Mouse (Mus musculus) limb, embryonic 10.5 days (tissue): ENCODE measurements around the gene Mcm2. TPM values are rescaled to one million over a fixed set of nuclear protein-coding genes. Genes with fewer than 3 reads are reported as not detected.

Experiments
- DNase-seq: peaks from one replicate; pipeline ENCODE4 v3.0.0-alpha.2; 2017; ENCODE audit warnings: low spot score
- H3K27ac ChIP-seq: fragments of 300-500 bp; sonication (generic); 2 replicates; pipeline ENCODE4 v1.5.1; 2016; ENCODE audit warnings: mild to moderate bottlenecking
- H3K27me3 ChIP-seq: fragments of 300-500 bp; sonication (generic); 2 replicates; pipeline ENCODE4 v1.6.1; 2016; ENCODE audit warnings: low read depth, mild to moderate bottlenecking; ENCODE audit not compliant: poor library complexity, severe bottlenecking
- H3K36me3 ChIP-seq: fragments of 300-500 bp; sonication (generic); 2 replicates; pipeline ENCODE4 v1.6.1; 2016; ENCODE audit warnings: mild to moderate bottlenecking, moderate library complexity
- H3K4me1 ChIP-seq: fragments of 300-500 bp; sonication (generic); 2 replicates; pipeline ENCODE4 v1.6.1; 2016
- H3K4me3 ChIP-seq: fragments of 300-500 bp; sonication (generic); 2 replicates; pipeline ENCODE4 v1.5.1; 2016; ENCODE audit warnings: mild to moderate bottlenecking, moderate library complexity
- H3K9me3 ChIP-seq: fragments of 300-500 bp; sonication (generic); replicated peaks from 2 replicates; pipeline ENCODE4 v1.6.1; 2016; ENCODE audit warnings: mild to moderate bottlenecking
- WGBS: fragments of 180-500 bp; shearing (Covaris S2); methylation state at CpG from one replicate; pipeline ENCODE4 v1.1.7; 2016; 5-methylcytosine and 5-hydroxymethylcytosine counted together
- polyA plus RNA-seq: library from polyadenylated mRNA; unstranded; fragments of >200 nt; fragmentation: Nextera tagmentation; extraction: Ambion mirVana; gene quantifications from 2 replicates; pipeline ENCODE4 v1.2.1, GENCODE M21; 2016

The Mcm2 gene
- polyA plus RNA-seq, 1 experiment from 2014 or later = 283 TPM

DNA sequence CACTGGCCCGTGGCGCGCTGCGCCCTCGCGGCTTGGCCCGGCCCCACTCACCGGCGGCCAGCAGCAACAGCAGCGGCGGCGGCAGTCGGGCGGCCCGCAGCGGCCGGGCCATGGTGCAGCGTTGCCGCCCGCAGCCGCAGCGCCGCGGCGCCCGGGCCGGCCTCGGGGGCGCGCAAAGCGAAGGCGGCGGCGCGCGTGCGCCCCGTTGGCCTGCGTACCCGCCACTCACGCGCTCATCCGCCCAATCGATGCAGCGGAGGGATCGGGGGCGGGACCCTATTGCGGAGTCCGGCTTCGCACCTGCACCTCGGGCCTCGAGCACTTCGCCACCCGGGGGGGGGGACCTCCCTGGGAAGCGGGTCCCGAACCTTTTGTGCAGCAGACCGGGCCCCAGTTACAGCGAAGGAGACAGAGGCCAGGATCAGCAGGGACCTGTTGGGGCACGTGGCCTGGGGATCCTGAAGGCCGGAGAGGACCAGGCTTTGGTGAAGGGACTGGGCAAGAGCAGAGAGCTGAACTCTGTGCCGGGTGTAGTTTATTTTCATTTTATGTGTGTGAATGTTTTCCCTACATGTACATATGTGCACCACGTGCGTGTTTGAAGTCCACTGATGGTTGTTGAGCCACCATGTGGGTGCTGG, 23.6 kb downstream of the Mcm2 start, which contains the start of gene Podxl2:
Gene Podxl2, minus strand, starts transcription at position 177 of the 641 bp plus-strand sequence.
- peaks cover 40% of the 10 kb centered on the region for H3K27me3 ChIP-seq
- peak within 1 kb of the TSS; percentile 87 for H3K27ac ChIP-seq
- no peaks in the 10 kb centered on the region for H3K9me3 ChIP-seq
- 12% methylated on average over 61 of the region's 63 CpGs for WGBS
- H3K4me3 ChIP-seq = peak within 1 kb of the TSS; percentile 80
- H3K36me3 ChIP-seq = peaks cover 8% of the 10 kb centered on the region; the same call in 1 of the 2 replicates
- DNase-seq = peak; percentile 88
- H3K4me1 ChIP-seq = peaks cover 25% of the 10 kb centered on the region

DNA sequence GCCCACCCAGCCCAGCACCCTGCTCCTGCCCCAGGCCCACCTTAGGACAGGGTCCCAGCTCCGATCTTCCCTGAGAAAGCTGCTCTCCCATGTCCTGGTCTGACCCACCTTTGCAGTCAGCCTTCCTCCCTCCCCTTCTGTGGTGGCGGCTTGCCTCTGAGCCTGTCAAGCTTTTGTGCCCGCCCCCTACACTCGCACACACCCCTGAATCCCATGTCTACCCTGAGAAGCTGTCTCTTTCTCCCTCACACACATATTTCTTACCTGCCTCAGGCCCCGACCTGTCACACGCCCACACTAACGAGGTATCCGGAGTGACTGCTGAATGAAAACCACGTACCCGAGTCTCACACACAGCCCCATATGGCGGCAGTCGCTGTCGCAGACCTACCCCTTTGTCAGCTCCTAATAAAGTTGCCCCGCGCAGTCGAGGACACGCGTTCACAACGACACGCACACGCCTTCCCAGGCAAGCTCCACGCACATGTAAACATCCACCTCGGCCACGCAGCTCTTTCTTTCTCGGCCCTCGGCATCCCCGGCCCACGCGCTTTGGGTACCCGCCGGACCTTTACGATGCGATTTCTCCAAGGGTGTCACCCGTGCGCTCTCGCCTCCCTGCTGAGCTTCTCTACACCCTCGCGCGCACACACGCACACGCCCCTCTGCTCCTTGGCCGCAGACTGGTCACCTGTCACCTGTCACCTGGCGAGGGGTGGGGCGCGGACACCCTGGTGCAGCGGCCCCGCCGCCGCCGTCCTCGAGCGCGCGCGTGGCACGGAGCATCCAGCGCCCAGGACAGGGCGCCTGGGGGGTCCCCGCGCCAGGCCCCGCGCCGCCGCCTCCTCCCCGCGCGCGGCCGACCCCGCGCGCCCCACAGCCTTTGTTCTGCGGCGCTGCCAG, 24.4 kb downstream of the Mcm2 start:
- H3K9me3 ChIP-seq = no peaks in the 10 kb centered on the region
- WGBS = 4% methylated on average over 74 of the region's 74 CpGs
- peaks cover 7% of the 10 kb centered on the region; the same call in 1 of the 2 replicates for H3K36me3 ChIP-seq
- peak overlapping the region; percentile 80 for H3K4me3 ChIP-seq
- H3K27me3 ChIP-seq = peaks cover 40% of the 10 kb centered on the region
- peak; percentile 54 for DNase-seq
- H3K4me1 ChIP-seq = peaks cover 25% of the 10 kb centered on the region
- peak overlapping the region; percentile 87 for H3K27ac ChIP-seq

DNA sequence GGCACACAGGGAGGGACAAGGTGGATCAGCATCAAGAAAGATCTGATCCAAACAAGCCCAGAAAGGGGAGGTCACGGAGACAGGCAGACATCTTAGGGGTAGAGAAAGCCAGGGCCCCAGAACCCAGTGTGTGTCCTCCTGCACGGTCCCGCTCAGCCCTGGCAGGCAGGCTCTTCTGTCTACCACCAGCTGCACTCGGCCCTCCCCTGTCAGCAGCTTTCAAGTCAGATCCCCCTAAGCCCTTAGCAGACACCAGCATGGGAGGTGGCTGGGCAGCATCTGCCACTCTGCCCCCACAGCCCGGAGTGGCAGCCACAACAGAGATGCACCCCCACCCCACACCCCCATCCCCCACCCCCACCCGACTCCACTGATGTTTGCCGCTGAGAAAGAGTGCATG, 25.8 kb downstream of the Mcm2 start:
- 37% methylated on average over 7 of the region's 7 CpGs for WGBS
- Histone ChIP-seq H3K27ac (no peak overlapping the region), H3K27me3 (peaks cover 40% of the 10 kb centered on the region), H3K9me3 (no peaks in the 10 kb centered on the region), H3K36me3 (no peaks in the 10 kb centered on the region), H3K4me3 (no peak overlapping the region), H3K4me1 (peaks cover 25% of the 10 kb centered on the region)
- DNase-seq = no peak

DNA sequence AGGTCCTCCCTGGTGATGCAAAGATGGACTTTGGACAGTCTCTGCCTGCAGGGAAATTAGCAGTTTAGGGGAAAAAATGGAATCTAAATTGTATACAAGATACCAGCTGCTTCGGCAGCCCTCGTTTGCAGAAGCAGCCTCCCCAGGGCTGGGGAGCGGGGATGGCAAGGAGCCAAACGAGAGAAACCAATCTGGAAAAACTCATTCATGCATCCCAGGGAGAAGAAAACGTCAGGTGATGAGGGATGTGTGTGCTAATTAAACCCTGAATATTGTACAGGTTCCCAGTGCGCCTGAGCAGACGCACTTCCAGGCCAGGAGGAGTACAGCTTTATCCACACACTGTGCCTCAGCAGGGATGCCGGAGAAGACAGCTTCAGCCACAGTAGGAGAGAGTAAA, 27.0 kb downstream of the Mcm2 start:
- no peaks in the 10 kb centered on the region for H3K9me3 ChIP-seq
- H3K27ac ChIP-seq = no peak overlapping the region
- H3K27me3 ChIP-seq = peaks cover 40% of the 10 kb centered on the region
- no peaks in the 10 kb centered on the region for H3K36me3 ChIP-seq
- WGBS = 63% methylated on average over 8 of the region's 8 CpGs
- H3K4me1 ChIP-seq = peaks cover 25% of the 10 kb centered on the region
- DNase-seq = no peak
- no peak overlapping the region for H3K4me3 ChIP-seq

DNA sequence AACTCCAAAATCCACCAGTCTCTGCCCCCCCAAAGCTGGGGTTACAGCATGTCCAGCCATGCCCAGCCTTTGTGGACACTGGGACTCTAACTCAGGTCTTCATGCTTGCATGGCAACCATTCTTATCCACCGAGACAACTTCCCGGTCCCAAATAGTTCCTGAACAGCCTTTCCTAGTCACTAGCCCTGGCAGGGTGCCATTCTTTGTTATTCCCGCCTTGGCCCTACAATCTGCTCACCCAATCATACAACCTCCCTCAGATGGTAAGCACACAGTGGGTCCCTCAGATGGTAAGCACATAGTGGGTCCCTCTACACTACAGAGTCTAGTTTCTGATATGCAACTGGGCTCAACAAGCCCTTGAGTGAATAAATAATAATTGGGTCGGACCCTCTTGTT, 28.0 kb downstream of the Mcm2 start:
- Histone ChIP-seq H3K27ac (no peak overlapping the region), H3K4me1 (peaks cover 25% of the 10 kb centered on the region), H3K9me3 (no peaks in the 10 kb centered on the region), H3K36me3 (no peaks in the 10 kb centered on the region), H3K4me3 (no peak overlapping the region), H3K27me3 (peaks cover 34% of the 10 kb centered on the region)
- 79% methylated on average over 4 of the region's 4 CpGs for WGBS
- no peak for DNase-seq

DNA sequence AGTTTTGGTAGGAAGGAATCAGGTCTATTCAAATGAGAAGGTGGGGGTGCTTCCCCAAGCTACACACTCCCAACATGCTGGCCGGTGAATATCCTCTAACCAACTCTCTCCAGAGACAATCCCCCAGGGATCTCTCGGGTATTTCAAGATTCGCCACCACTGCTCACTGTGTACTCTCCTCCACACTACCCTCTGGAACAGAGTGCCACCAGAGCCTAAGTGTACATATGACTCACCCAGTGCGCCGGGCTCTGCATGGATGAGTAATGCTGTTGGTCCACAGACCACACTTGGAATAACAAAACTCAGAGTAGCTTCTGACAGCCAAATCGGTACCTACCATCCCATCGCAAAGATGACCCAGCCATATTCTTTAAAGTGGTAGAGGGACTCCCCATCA, 29.1 kb downstream of the Mcm2 start:
- 91% methylated on average over 7 of the region's 7 CpGs for WGBS
- H3K9me3 ChIP-seq = no peaks in the 10 kb centered on the region
- DNase-seq = no peak
- H3K27ac ChIP-seq = no peak overlapping the region
- no peak overlapping the region for H3K4me3 ChIP-seq
- peaks cover 7% of the 10 kb centered on the region; the same call in 1 of the 2 replicates for H3K36me3 ChIP-seq
- peaks cover 24% of the 10 kb centered on the region for H3K27me3 ChIP-seq
- H3K4me1 ChIP-seq = peaks cover 17% of the 10 kb centered on the region

DNA sequence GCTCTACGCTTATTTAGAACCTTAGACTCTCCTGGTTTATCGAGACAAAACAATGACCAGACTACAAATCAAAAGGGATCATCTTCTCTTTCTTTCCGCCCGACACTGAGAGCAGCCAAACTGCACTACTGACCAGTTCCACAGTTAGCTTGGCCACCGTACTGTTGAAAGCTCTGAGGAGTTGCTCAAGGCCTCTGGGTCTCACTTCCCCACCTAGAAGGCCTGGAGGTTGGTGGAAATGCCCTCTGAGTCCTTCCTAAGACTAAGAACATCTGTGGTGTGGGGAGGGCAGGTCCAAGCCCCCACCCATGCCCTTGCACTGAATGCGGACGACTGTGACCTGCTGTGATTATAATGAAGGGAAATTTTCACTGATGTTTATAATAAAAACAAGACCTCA, 32.9 kb downstream of the Mcm2 start:
- Histone ChIP-seq H3K9me3 (no peaks in the 10 kb centered on the region), H3K4me3 (no peak overlapping the region), H3K27ac (no peak overlapping the region), H3K27me3 (no peaks in the 10 kb centered on the region), H3K36me3 (peaks cover 34% of the 10 kb centered on the region), H3K4me1 (no peaks in the 10 kb centered on the region)
- DNase-seq = no peak
- WGBS = 83% methylated on average over 7 of the region's 7 CpGs

DNA sequence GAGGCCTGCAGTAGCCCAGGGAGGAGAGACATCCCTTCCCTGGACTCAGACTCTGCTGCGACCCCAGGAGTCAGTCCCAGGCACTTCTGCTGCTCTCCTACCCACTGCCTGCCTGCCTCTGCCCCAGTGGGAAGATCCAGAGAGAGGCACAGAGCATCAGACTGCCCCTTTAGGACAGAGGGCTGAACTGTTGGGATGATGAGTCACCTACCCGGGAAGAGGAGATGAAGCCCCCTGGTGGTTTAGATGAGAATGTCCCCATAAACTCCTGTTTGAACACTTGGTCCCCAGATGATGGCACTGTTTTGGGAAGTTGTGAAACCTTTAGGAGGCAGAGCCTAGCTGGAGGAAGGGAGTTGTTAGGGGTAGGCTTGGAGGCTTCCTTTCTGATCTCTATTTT, 37.7 kb downstream of the Mcm2 start:
- Histone ChIP-seq H3K27me3 (no peaks in the 10 kb centered on the region), H3K27ac (no peak overlapping the region), H3K4me3 (no peak overlapping the region), H3K4me1 (no peaks in the 10 kb centered on the region), H3K36me3 (peaks cover 34% of the 10 kb centered on the region), H3K9me3 (no peaks in the 10 kb centered on the region)
- WGBS = 20% methylated on average over 2 of the region's 2 CpGs
- DNase-seq = no peak

DNA sequence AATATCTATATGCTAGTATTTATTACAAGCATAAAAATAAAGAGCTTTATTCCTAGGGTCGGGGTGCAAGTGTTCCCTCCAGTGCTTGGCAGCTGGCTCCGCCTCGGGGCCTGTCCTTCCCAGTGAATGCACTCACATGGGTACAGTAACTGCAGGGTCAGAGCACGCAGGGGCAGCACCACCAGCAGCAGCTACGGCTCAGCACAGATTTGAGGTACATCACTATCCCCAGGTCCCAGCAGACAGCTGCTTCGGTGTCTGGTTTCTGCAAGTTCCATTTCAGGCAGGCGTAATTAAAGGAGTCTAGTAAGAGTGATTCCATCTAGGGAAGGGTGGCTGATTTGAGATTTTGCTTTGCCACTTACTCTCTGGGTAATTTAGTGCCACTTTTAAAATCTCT, 40.2 kb downstream of the Mcm2 start:
- Histone ChIP-seq H3K4me1 (no peaks in the 10 kb centered on the region), H3K27ac (no peak overlapping the region), H3K36me3 (peaks cover 22% of the 10 kb centered on the region), H3K27me3 (no peaks in the 10 kb centered on the region), H3K4me3 (no peak overlapping the region), H3K9me3 (no peaks in the 10 kb centered on the region)
- WGBS = 68% methylated on average over 7 of the region's 7 CpGs
- no peak for DNase-seq

DNA sequence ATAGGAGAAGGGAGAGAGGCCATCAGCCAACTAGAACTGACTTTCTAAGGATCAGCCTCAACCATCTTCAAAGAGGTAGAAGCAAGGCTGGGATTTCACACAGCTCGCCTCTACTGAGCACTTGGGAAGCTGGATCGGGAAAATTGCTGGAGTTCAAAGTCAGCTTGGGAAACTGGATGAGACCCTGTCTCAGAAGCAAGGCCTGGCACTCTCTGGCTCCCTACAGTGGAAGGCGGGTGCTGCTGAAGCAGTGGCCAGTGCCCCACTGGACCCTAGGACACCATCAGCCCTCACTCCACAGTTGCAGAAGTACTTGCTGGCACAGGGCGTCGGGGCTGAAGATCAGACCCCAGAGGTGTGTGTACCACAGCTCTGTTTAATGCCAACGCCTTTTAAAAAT, 40.8 kb downstream of the Mcm2 start:
- Histone ChIP-seq H3K4me1 (no peaks in the 10 kb centered on the region), H3K27ac (no peak overlapping the region), H3K27me3 (no peaks in the 10 kb centered on the region), H3K4me3 (no peak overlapping the region), H3K36me3 (peaks cover 17% of the 10 kb centered on the region), H3K9me3 (no peaks in the 10 kb centered on the region)
- 85% methylated on average over 6 of the region's 6 CpGs for WGBS
- no peak for DNase-seq

DNA sequence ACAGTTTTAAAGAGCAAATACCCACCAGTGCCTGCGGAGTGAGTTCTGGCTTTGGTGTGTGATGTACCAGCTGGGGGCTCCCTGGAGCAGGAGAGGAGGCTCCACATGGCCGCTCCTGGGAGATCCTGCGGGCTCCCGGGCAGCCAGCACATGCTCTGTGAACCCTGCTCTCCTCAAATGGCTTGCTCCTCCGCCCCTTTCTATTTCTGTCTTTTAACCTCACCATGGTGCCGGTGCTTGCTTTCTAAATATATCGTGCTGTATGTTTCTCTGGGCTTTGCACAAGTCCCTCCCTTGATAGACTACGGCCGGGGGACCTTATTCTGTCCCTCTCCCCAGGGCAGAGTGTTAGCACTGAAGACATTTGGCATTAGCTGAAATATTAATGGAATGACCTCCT, 41.3 kb downstream of the Mcm2 start:
- H3K27me3 ChIP-seq = no peaks in the 10 kb centered on the region
- peaks cover 14% of the 10 kb centered on the region for H3K36me3 ChIP-seq
- H3K4me3 ChIP-seq = no peak overlapping the region
- H3K9me3 ChIP-seq = no peaks in the 10 kb centered on the region
- no peak overlapping the region for H3K27ac ChIP-seq
- H3K4me1 ChIP-seq = no peaks in the 10 kb centered on the region
- no peak for DNase-seq
- WGBS = 45% methylated on average over 9 of the region's 9 CpGs

DNA sequence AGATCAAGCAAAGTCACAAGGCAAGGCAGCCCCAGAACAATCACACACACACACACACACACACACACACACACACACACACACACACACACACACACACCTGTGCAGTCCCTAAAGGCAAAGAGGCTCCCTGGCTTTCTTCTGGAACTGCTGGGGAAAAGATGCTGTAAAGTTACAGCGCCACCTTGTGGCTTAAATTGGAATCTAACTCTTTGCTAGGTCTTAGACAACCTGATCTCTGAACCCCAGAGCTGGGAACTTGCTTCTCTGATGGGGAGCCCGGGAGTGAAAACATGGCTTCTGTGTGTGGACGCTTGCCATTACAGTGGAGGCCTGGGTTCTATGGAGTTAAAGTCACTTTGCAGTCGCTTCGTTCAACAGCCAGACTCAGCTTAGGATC, 42.9 kb downstream of the Mcm2 start:
- Histone ChIP-seq H3K27ac (no peak overlapping the region), H3K36me3 (no peaks in the 10 kb centered on the region; the same call in 1 of the 2 replicates), H3K9me3 (no peaks in the 10 kb centered on the region), H3K4me3 (no peak overlapping the region), H3K4me1 (no peaks in the 10 kb centered on the region), H3K27me3 (no peaks in the 10 kb centered on the region)
- DNase-seq = peak; percentile 66
- WGBS = 26% methylated on average over 5 of the region's 5 CpGs

DNA sequence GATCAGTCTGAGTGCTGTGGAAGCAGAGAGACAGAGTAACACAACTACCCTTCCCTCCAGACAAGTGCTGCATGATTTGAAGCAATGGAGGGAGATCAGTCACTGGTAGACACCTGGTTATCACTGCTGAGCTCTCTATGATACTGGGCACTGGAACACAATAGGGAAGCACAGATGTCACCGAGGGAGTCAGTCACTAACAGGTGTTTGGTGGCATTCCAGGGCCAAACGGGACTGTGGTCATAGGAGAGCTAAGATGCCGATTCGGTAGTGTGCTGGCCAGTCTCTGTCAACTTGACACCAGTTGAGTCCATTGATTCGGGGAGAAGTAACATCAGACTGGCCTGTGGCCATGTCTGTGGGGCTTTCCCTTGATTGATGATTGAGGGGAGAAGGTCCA, 44.1 kb downstream of the Mcm2 start:
- Histone ChIP-seq H3K4me1 (no peaks in the 10 kb centered on the region), H3K27ac (no peak overlapping the region), H3K9me3 (no peaks in the 10 kb centered on the region), H3K4me3 (no peak overlapping the region), H3K36me3 (no peaks in the 10 kb centered on the region; the same call in 1 of the 2 replicates), H3K27me3 (no peaks in the 10 kb centered on the region)
- 74% methylated on average over 5 of the region's 5 CpGs for WGBS
- DNase-seq = no peak
